Mouse (Mus musculus) liver, embryonic 18 days (tissue): ENCODE measurements around the gene Irx3. TPM values are rescaled to one million over a fixed set of nuclear protein-coding genes. Genes with fewer than 3 reads are reported as not detected.

Source experiments
- polyA plus RNA-seq: library from polyadenylated mRNA; depleted of rRNA; stranded (reverse); fragments of >200 nt; gene quantifications from 2 replicates; pipeline ENCODE4 v1.2.3, GENCODE M21; 2012; rRNA removed

The Irx3 gene
- polyA plus RNA-seq, result 0.03 and 0.04 TPM in 2 replicates

GRCm38 (mm10) chr8:91801839-91802238 is at the start of gene Irx3:
TSS of gene Irx3 (minus strand) at chr8:91802067.

